Mouse (Mus musculus): ENCODE measurements around the gene Osr1.

The Osr1 gene

GRCm38 (mm10) chr12:9585085-9585453 is 15.2 kb downstream of the Osr1 start:
- DNase-seq (ENCODE audit: low read depth, low spot score), result no peak

DNA sequence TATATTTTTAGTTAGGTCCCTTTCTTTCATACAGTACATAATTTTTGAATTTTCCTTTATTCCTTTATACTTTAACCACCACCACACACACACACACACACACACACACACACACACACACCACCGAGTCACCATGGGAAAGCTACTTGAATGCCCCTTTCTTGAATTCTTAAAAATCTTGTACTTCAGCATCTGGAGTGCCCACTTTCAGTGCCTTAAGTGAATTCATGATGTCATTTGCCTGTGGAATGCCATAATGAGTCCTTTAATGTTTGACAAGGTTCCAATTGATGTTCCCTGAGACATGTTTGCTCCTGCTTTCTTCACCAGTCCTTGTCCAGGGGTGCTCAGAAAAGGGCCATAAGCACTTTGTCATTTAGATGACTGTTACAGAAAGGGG is 17.8 kb downstream of the Osr1 start:
- DNase-seq (ENCODE audit: low read depth, low spot score), result no peak

- no peak for DNase-seq (ENCODE audit: low read depth, low spot score)
Measured at GRCm38 (mm10) chr12:9589561-9590134, 19.7 kb downstream of the Osr1 start.

DNA sequence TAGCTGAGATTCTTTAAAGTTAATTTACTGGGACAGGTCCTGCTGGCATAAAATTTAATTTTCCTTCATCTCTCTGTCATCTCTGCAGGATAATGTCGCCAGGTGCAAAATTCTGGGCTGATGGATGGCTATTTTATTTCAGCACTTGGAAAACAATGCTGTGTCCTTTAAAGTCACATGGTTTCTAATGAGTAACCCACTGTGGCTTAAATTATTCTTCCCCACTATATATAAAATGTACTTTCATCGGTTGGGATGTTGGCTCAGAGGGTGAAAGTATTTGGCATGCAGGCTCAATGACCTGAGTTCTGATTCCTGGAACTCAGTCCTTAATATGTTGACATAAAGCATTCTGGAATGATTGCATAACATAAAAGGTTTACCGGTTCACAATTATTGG is 21.2 kb downstream of the Osr1 start:
- no peak for DNase-seq (ENCODE audit: low read depth, low spot score)

DNA sequence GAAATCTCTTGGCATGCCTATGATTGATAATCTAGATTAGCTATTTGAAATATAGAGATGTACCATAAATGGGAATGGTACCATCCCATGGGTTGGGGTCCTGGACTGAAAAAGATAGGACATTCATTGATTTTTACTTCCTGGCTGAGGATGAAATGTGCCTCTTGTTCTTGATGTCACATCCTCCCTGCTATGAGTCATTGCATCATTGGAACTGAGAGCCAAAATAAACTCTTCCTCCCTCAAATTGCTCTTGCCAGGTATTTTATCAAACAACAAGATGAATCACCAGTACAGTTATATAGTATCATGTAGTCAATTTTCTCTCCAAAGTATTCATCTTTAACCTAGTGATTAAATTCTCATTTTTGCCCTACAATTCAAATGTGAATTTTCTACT is 28.3 kb downstream of the Osr1 start:
- DNase-seq (ENCODE audit: low read depth, low spot score), result no peak
